Mouse (Mus musculus): ENCODE measurements around the gene Olfr331. TPM values are rescaled to one million over a fixed set of nuclear protein-coding genes. Genes with fewer than 3 reads are reported as not detected.

Gene Olfr331
- polyA plus RNA-seq, 1 experiment, result not detected

GRCm38 (mm10) chr11:58452759-58453158 lies 49.6 kb downstream of the Olfr331 start, which contains the start of gene Lypd9:
Lypd9 (minus strand) TSS chr11:58452923.
- Histone ChIP-seq H3K4me3 (ENCODE audit: insufficient read depth, low read length) (no peak within 1 kb of the TSS), H3K4me1 (ENCODE audit: control insufficient read depth, insufficient read depth, low read length) (no peaks in the 10 kb centered on the region), H3K27ac (ENCODE audit: insufficient read depth, low read depth, low read length) (no peak within 1 kb of the TSS)
- TF ChIP-seq POLR2A (IDR thresholded peaks at IDR 0.05; ENCODE audit: borderline replicate concordance, low read depth, low read length) (no peak), CTCF (IDR thresholded peaks at IDR 0.05; ENCODE audit: low read depth, low read length) (no peak)

Other genes with a start within 250 kb of the Olfr331 start
- gene 4930438A08Rik, start 227.8 kb downstream of the Olfr331 start, polyA plus RNA-seq (2012; ENCODE audit: insufficient read depth, insufficient read length, missing spikeins), result not detected in 2 replicates
- 12.1 and 13.5 TPM in 2 replicates for gene Zfp692, start 195.5 kb downstream of the Olfr331 start, polyA plus RNA-seq (2012; ENCODE audit: insufficient read depth, insufficient read length, missing spikeins)
- 14.2 TPM in 2 replicates for gene Zfp672, start 172.2 kb downstream of the Olfr331 start, polyA plus RNA-seq (2012; ENCODE audit: insufficient read depth, insufficient read length, missing spikeins)
- 17.3 and 19.2 TPM in 2 replicates for gene Sh3bp5l, start 171.8 kb downstream of the Olfr331 start, polyA plus RNA-seq (2012; ENCODE audit: insufficient read depth, insufficient read length, missing spikeins)
- not detected in 2 replicates for gene Lypd8, start 123.5 kb downstream of the Olfr331 start, polyA plus RNA-seq (2012; ENCODE audit: insufficient read depth, insufficient read length, missing spikeins)
- gene 1810065E05Rik, start 81.5 kb downstream of the Olfr331 start, polyA plus RNA-seq (2012; ENCODE audit: insufficient read depth, insufficient read length, missing spikeins), result not detected in 2 replicates
- not detected in 2 replicates for gene Gm12253, start 70.0 kb downstream of the Olfr331 start, polyA plus RNA-seq (2012; ENCODE audit: insufficient read depth, insufficient read length, missing spikeins)
- gene Lypd9, start 49.6 kb downstream of the Olfr331 start, polyA plus RNA-seq (2012; ENCODE audit: insufficient read depth, insufficient read length, missing spikeins), result not detected in 2 replicates
- gene Olfr30, start 40.3 kb downstream of the Olfr331 start, polyA plus RNA-seq (2012; ENCODE audit: insufficient read depth, insufficient read length, missing spikeins), result not detected in 2 replicates
- not detected in 2 replicates for gene Olfr332, start 10.0 kb downstream of the Olfr331 start, polyA plus RNA-seq (2012; ENCODE audit: insufficient read depth, insufficient read length, missing spikeins)
- not detected in 2 replicates for gene Olfr330, start 32.3 kb upstream of the Olfr331 start, polyA plus RNA-seq (2012; ENCODE audit: insufficient read depth, insufficient read length, missing spikeins)
- gene Olfr329-ps, start 43.9 kb upstream of the Olfr331 start, polyA plus RNA-seq (2012; ENCODE audit: insufficient read depth, insufficient read length, missing spikeins), result not detected in 2 replicates
- gene Olfr328, start 53.1 kb upstream of the Olfr331 start, polyA plus RNA-seq (2012; ENCODE audit: insufficient read depth, insufficient read length, missing spikeins), result not detected in 2 replicates
- not detected in 2 replicates for gene Olfr224, start 68.0 kb upstream of the Olfr331 start, polyA plus RNA-seq (2012; ENCODE audit: insufficient read depth, insufficient read length, missing spikeins)
- not detected in 2 replicates for gene Olfr325, start 75.2 kb upstream of the Olfr331 start, polyA plus RNA-seq (2012; ENCODE audit: insufficient read depth, insufficient read length, missing spikeins)
- not detected in 2 replicates for gene Olfr324, start 92.5 kb upstream of the Olfr331 start, polyA plus RNA-seq (2012; ENCODE audit: insufficient read depth, insufficient read length, missing spikeins)
- gene 2210407C18Rik, start 113.5 kb upstream of the Olfr331 start, polyA plus RNA-seq (2012; ENCODE audit: insufficient read depth, insufficient read length, missing spikeins), result not detected in 2 replicates
- gene Olfr323, start 127.9 kb upstream of the Olfr331 start, polyA plus RNA-seq (2012; ENCODE audit: insufficient read depth, insufficient read length, missing spikeins), result not detected in 2 replicates
- not detected in 2 replicates for gene Trim58, start 137.9 kb upstream of the Olfr331 start, polyA plus RNA-seq (2012; ENCODE audit: insufficient read depth, insufficient read length, missing spikeins)
- not detected in 2 replicates for gene Olfr322, start 156.2 kb upstream of the Olfr331 start, polyA plus RNA-seq (2012; ENCODE audit: insufficient read depth, insufficient read length, missing spikeins)
- not detected in 2 replicates for gene Olfr320, start 178.5 kb upstream of the Olfr331 start, polyA plus RNA-seq (2012; ENCODE audit: insufficient read depth, insufficient read length, missing spikeins)
- gene Olfr319, start 196.6 kb upstream of the Olfr331 start, polyA plus RNA-seq (2012; ENCODE audit: insufficient read depth, insufficient read length, missing spikeins), result not detected in 2 replicates
- not detected in 2 replicates for gene Olfr318, start 221.4 kb upstream of the Olfr331 start, polyA plus RNA-seq (2012; ENCODE audit: insufficient read depth, insufficient read length, missing spikeins)
- not detected in 2 replicates for gene Olfr317, start 236.6 kb upstream of the Olfr331 start, polyA plus RNA-seq (2012; ENCODE audit: insufficient read depth, insufficient read length, missing spikeins)